Mouse (Mus musculus) neural tube, postnatal 0 days (tissue): ENCODE measurements around the gene Pced1b. TPM values are rescaled to one million over a fixed set of nuclear protein-coding genes. Genes with fewer than 3 reads are reported as not detected.

ENCODE experiments used
- polyA plus RNA-seq: library from polyadenylated mRNA; unstranded; fragments of >200 nt; fragmentation: Nextera tagmentation; extraction: Ambion mirVana; gene quantifications from 2 replicates; pipeline ENCODE4 v1.2.1, GENCODE M21; 2015

The Pced1b gene
- polyA plus RNA-seq, result 4.4 and 4.7 TPM in 2 replicates

DNA sequence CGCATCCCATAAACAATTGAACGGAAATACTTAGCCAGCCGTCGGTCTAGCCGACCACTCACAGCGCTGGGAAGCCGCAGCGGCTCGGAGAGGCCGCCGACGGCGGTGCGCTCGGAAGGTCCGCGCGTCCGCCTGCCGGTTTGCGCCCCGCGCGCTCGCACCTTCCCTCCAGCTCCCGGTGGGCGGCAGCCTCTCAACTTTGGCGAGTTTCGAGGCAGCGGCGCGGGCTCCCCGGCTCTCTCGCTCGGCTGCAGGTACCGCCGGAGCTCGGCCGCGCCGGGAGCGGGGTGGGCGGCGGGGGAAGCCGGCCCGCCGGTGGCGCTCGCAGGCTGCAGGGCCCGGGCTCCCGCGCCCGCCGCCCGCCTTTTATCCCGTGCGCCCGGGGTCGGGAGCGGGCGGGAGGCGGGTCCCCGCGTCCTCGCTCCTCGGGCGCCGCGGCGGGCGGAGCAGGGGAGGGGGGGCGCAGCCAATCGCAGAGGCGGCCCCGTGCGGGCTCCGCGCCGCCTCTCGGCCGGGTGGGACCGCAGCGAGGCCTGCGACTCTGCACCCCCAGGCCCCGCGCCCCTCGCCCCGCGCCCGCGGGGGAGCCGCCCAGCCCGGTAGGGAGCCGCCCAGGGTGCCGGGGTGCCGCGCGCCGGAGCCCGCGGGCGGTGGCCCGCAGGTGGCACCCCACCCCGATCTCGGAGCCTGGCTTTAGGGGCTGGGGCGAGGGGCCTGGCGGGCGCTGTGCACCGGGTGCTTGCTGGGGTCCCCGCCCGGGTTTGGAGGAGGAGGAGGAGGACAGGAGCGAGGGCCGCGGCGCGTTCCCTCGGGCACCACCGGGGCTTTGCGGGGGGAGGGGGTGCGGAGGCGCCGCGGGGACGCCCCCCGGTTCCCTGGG, at the start of gene Pced1b, which contains the start of gene Amigo2:
Gene Pced1b (plus strand): TSS at position 197 of the 880 bp plus-strand sequence.
Gene Amigo2 (minus strand): TSS at position 377 of the 880 bp plus-strand sequence.

Other genes with a start within 250 kb of the Pced1b start
- gene Slc38a4, start 191.2 kb upstream of the Pced1b start, polyA plus RNA-seq, result 3.2 and 3.3 TPM in 2 replicates
- gene Amigo2, start 180 bp downstream of the Pced1b start, polyA plus RNA-seq, result 8.7 and 10.3 TPM in 2 replicates